Mouse (Mus musculus) neural tube, embryonic 10.5 days (tissue): ENCODE results near the gene Abhd5.

ENCODE experiments used
- DNase-seq: peaks from one replicate; pipeline ENCODE4 v3.0.0-alpha.2; 2017; ENCODE audit warnings: low spot score; ENCODE audit errors: extremely low spot score

Abhd5 gene

GRCm38 (mm10) chr9:122414648-122415047 is 63.2 kb downstream of the Abhd5 start:
- DNase-seq, result no peak

GRCm38 (mm10) chr9:122415056-122415775 is 63.8 kb downstream of the Abhd5 start:
- no peak for DNase-seq

- no peak for DNase-seq
Observed at GRCm38 (mm10) chr9:122416617-122417016, 65.2 kb downstream of the Abhd5 start.

GRCm38 (mm10) chr9:122420195-122420756 is 68.9 kb downstream of the Abhd5 start:
- DNase-seq, result no peak

GRCm38 (mm10) chr9:122420772-122421764 is 69.7 kb downstream of the Abhd5 start:
- peak; percentile 83 for DNase-seq

GRCm38 (mm10) chr9:122421911-122422310 is 70.5 kb downstream of the Abhd5 start:
- no peak for DNase-seq

- DNase-seq, result no peak
Observed at GRCm38 (mm10) chr9:122422706-122423105, 71.3 kb downstream of the Abhd5 start.

GRCm38 (mm10) chr9:122423146-122423545 is 71.7 kb downstream of the Abhd5 start:
- no peak for DNase-seq

GRCm38 (mm10) chr9:122424941-122425608 is 73.7 kb downstream of the Abhd5 start:
- peak; percentile 17 for DNase-seq

- no peak for DNase-seq
Observed at GRCm38 (mm10) chr9:122429058-122429649, 77.7 kb downstream of the Abhd5 start.

- no peak for DNase-seq
Observed at GRCm38 (mm10) chr9:122429685-122430084, 78.3 kb downstream of the Abhd5 start.
